Mouse (Mus musculus): ENCODE measurements around the gene Psmf1. TPM values are rescaled to one million over a fixed set of nuclear protein-coding genes. Genes with fewer than 3 reads are reported as not detected.

Psmf1 gene
- total and polyA plus RNA-seq, 3 experiments: 60.2 to 112 TPM; not detected in 1

DNA sequence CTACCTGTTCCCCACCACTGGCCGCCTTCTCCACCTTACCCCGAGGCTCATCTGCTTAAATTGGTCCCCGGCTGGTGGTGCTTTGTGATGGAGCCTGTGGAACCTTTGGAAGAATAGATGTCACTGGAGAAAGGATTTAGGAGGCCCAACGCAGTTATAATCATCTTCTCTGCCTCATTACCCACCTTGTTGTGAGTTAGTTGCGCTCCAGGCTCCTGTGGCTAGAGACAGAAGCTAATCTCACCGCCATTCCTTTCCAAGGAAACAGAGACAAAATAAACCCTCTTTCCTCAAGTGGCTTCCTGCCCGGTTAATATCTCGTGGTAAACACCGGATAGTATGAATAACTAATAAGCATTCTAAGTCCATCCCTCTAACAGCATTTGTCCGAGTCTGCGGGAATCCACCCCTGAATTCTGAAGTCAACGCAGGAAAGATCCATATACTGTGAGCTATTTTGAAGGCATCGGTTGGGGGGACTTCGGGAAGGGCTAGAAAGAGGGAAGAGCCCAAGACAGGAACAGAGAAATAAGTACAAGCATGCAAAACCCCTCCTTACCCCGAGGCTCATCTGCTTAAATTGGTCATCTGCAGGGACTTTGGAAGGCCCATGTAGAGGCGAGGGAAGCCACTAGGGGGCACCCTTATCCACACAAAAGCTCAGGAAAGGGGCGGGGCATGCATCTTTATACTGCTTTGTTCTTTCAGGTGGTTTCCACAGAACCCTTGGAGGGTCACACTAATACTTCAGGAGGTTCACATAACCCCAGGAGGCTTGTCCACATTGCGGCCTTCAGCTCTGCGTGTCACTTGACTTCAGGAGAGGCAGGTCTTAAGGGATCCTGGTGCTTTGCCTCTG lies 4.1 kb upstream of the Psmf1 start:
- H3K9me3 ChIP-seq (replicated peaks; ENCODE audit: insufficient read depth, low read length): no peaks in the 10 kb centered on the region

DNA sequence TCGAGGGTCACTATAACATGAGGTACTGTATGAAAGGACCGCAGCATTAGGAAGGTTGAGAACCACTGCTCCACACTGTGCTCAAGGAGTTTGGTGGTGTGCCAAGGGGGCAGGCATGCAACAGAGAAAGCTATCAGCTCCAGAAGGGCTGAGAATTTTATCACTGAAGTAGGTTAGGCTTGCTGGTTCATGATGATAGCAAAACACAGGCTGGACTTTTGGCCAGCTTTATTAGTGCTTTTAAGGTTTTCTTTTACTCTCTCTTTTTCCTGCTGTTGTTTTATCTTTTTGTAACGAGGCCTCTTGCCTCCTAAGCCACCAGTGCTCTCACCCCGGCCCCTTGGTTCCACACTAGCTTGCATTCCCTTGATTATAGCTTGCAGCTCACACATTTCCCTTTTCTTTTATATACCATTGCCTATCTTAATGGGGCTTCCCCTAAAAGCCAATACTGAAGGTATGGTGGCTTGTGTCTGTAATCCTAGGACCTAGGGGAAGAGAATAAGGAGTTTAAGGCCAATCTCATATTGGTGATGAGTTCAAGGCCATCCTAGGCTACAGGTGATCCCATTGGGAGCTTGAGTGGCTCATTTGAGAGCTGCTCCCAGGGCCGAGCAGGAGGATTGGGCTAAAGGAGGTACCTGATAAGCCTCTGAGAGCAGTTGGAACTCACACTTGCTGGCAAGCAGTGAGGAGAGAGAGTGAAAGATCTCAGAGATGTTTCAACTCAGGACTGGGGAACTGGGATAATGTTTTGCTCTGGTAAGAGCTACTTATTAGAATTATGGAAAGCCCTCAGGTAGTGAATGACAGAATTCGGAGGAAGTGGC lies 921 bp downstream of the Psmf1 start:
- Histone ChIP-seq H3K27me3 (ENCODE audit: control insufficient read depth in 1 of 2, insufficient read depth in 2 of 2, low read length in 2 of 2) (no peaks in the 10 kb centered on the region), H3K9me3 (replicated peaks; ENCODE audit: insufficient read depth, low read length) (no peaks in the 10 kb centered on the region), H3K4me3 (ENCODE audit: control insufficient read depth in 1 of 2, insufficient read depth in 1 of 2, low read depth in 2 of 2, low read length in 2 of 2) (peak overlapping the region in 1 of 2 experiments; percentile 23; a peak in 2 of 4 replicates), H3K79me2 (ENCODE audit: control insufficient read depth, insufficient read depth, low read length, poor library complexity) (peaks cover 26% of the 10 kb centered on the region), H3K36me3 (ENCODE audit: control insufficient read depth in 1 of 2, insufficient read depth in 2 of 2, low read length in 2 of 2) (peaks cover 0 to 34% of the 10 kb centered on the region in 2 experiments; a peak in 2 of 4 replicates), H3K4me1 (ENCODE audit: control insufficient read depth in 1 of 2, insufficient read depth in 2 of 2, low read length in 2 of 2) (peaks cover 18 to 36% of the 10 kb centered on the region in 2 experiments), H3K9ac (ENCODE audit: control insufficient read depth, low read depth, low read length, poor library complexity, severe bottlenecking) (peak overlapping the region; percentile 5; the same call in 1 of the 2 replicates), H3K27ac (ENCODE audit: control insufficient read depth, low read depth, low read length) (peak overlapping the region; percentile 74)
- DNase-seq (ENCODE audit: low read depth, low spot score): peak; percentile 89
- peak; percentile 58 for TF ChIP-seq HCFC1 (IDR thresholded peaks at IDR 0.05; ENCODE audit: low read depth, low read length)
- no peak for TF ChIP-seq RAD21 (IDR thresholded peaks at IDR 0.05; ENCODE audit: low read depth, low read length)
- peak; percentile 97 for TF ChIP-seq GATA1 (IDR thresholded peaks at IDR 0.05; ENCODE audit: low read depth, low read length)
- peak; percentile 93 to 95 for TF ChIP-seq EP300 (IDR thresholded peaks at IDR 0.05; ENCODE audit: low read depth in 1 of 2, low read length in 2 of 2)
- TF ChIP-seq MAZ (IDR thresholded peaks at IDR 0.05; ENCODE audit: low read depth, low read length): 0 out of 2 replicates have a peak, but pooled peaks have one; percentile 29
- TF ChIP-seq ETS1 (IDR thresholded peaks at IDR 0.05; ENCODE audit: low read depth, low read length): peak; percentile 91
- 0 out of 2 replicates have a peak, but pooled peaks have one; percentile 51 for TF ChIP-seq ZKSCAN1 (IDR thresholded peaks at IDR 0.05; ENCODE audit: low read depth, low read length)
- TF ChIP-seq SIN3A (IDR thresholded peaks at IDR 0.05; ENCODE audit: low read length): peak; percentile 65
- TF ChIP-seq POLR2AphosphoS2 (IDR thresholded peaks at IDR 0.05; ENCODE audit: low read length): no peak
- peak; percentile 98 for TF ChIP-seq TCF12 (IDR thresholded peaks at IDR 0.05; ENCODE audit: low read depth, low read length)
- TF ChIP-seq TBP (IDR thresholded peaks at IDR 0.05; ENCODE audit: low read depth, low read length): peak; percentile 39; the same call in 1 of the 2 replicates
- no peak for TF ChIP-seq NELFE (IDR thresholded peaks at IDR 0.05; ENCODE audit: low read depth, low read length)
- peak; percentile 77; the same call in 1 of the 2 replicates for TF ChIP-seq MYC (IDR thresholded peaks at IDR 0.05; ENCODE audit: low read depth, low read length)
- TF ChIP-seq TAL1 (IDR thresholded peaks at IDR 0.05; ENCODE audit: low read length): peak; percentile 90
- TF ChIP-seq MYB (IDR thresholded peaks at IDR 0.05; ENCODE audit: low read depth, low read length): peak; percentile 44; the same call in 1 of the 2 replicates
- peak; percentile 82 for TF ChIP-seq RCOR1 (IDR thresholded peaks at IDR 0.05; ENCODE audit: low read depth, low read length)
- no peak; the same call in 1 of the 2 replicates for TF ChIP-seq MXI1 (IDR thresholded peaks at IDR 0.05; ENCODE audit: low read depth, low read length)
- peak; percentile 41; the same call in 1 of the 2 replicates for TF ChIP-seq BHLHE40 (IDR thresholded peaks at IDR 0.05; ENCODE audit: borderline replicate concordance, low read depth, low read length)

More for the DNA sequence above, 4.1 kb upstream of the Psmf1 start:
- TF ChIP-seq MEF2A (IDR thresholded peaks at IDR 0.05; ENCODE audit: extremely low read depth, insufficient replicate concordance, low read depth, low read length, poor library complexity, severe bottlenecking) (no peak), POLR2AphosphoS5 (IDR thresholded peaks at IDR 0.05; ENCODE audit: borderline replicate concordance, low read depth, low read length) (no peak), ZKSCAN1 (IDR thresholded peaks at IDR 0.05; ENCODE audit: low read depth, low read length) (no peak), SMC3 (IDR thresholded peaks at IDR 0.05; ENCODE audit: low read depth, low read length) (peak; percentile 52), BHLHE40 (IDR thresholded peaks at IDR 0.05; ENCODE audit: borderline replicate concordance, low read depth, low read length) (peak; percentile 42; the same call in 1 of the 2 replicates), MAZ (IDR thresholded peaks at IDR 0.05; ENCODE audit: low read depth, low read length) (peak; percentile 73; the same call in 1 of the 2 replicates), USF2 (IDR thresholded peaks at IDR 0.05; ENCODE audit: borderline replicate concordance in 1 of 2, insufficient read depth in 1 of 2, low read depth in 1 of 2, low read length in 2 of 2) (no peak), USF1 (IDR thresholded peaks at IDR 0.05; ENCODE audit: low read depth, low read length) (no peak), HCFC1 (IDR thresholded peaks at IDR 0.05; ENCODE audit: low read depth, low read length) (0 out of 2 replicates have a peak, but pooled peaks have one; percentile 22), GATA1 (IDR thresholded peaks at IDR 0.05; ENCODE audit: low read depth, low read length) (no peak), NELFE (IDR thresholded peaks at IDR 0.05; ENCODE audit: low read depth, low read length) (no peak), EP300 (IDR thresholded peaks at IDR 0.05; ENCODE audit: low read depth in 1 of 2, low read length in 2 of 2) (no peak), ZC3H11A (IDR thresholded peaks at IDR 0.05; ENCODE audit: low read depth, low read length) (peak; percentile 41), TBP (IDR thresholded peaks at IDR 0.05; ENCODE audit: low read depth, low read length) (no peak), MYC (IDR thresholded peaks at IDR 0.05; ENCODE audit: low read depth, low read length) (no peak), CTCF (IDR thresholded peaks at IDR 0.05 in 2 of 3, conservative IDR thresholded peaks at IDR 0.05 in 1 of 3; ENCODE audit: control insufficient read depth in 1 of 3, insufficient read depth in 1 of 3, low read depth in 2 of 3, low read length in 3 of 3, poor library complexity in 1 of 3, severe bottlenecking in 1 of 3) (peak; percentile 82 to 83 (median 82)), MAFK (IDR thresholded peaks at IDR 0.05; ENCODE audit: borderline replicate concordance, low read depth, low read length) (no peak), RAD21 (IDR thresholded peaks at IDR 0.05; ENCODE audit: low read depth, low read length) (peak; percentile 61), GABPA (IDR thresholded peaks at IDR 0.05; ENCODE audit: low read depth, low read length) (no peak), E2F4 (IDR thresholded peaks at IDR 0.05; ENCODE audit: borderline replicate concordance, low read depth, low read length) (no peak), JUND (IDR thresholded peaks at IDR 0.05; ENCODE audit: low read depth, low read length) (0 out of 2 replicates have a peak, but pooled peaks have one; percentile 27), ELF1 (IDR thresholded peaks at IDR 0.05; ENCODE audit: low read depth, low read length) (no peak), ZMIZ1 (IDR thresholded peaks at IDR 0.05; ENCODE audit: low read depth, low read length) (no peak)
- Histone ChIP-seq H3K79me2 (ENCODE audit: control insufficient read depth, insufficient read depth, low read length, poor library complexity) (no peaks in the 10 kb centered on the region), H3K36me3 (ENCODE audit: control insufficient read depth in 1 of 2, insufficient read depth in 2 of 2, low read length in 2 of 2) (peaks cover 0 to 14% of the 10 kb centered on the region in 2 experiments; a peak in 2 of 4 replicates), H3K27ac (ENCODE audit: control insufficient read depth, low read depth, low read length) (no peak overlapping the region), H3K4me1 (ENCODE audit: control insufficient read depth in 1 of 2, insufficient read depth in 2 of 2, low read length in 2 of 2) (peaks cover 5 to 14% of the 10 kb centered on the region in 2 experiments; a peak in 3 of 4 replicates), H3K27me3 (ENCODE audit: control insufficient read depth in 1 of 2, insufficient read depth in 2 of 2, low read length in 2 of 2) (peaks cover 5% of the 10 kb centered on the region in 2 experiments; a peak in 2 of 4 replicates), H3K4me3 (ENCODE audit: control insufficient read depth in 1 of 2, insufficient read depth in 1 of 2, low read depth in 2 of 2, low read length in 2 of 2) (no peak overlapping the region), H3K9ac (ENCODE audit: control insufficient read depth, low read depth, low read length, poor library complexity, severe bottlenecking) (no peak overlapping the region)
- peak; percentile 76 for DNase-seq (ENCODE audit: low read depth, low spot score)

All from MEL (cell line).